In genomic region chr14:122474891-122475556, GRCm38 (mm10) we compare ENCODE assay signal across 8 mouse cellular contexts. TPM values are rescaled to one million over a fixed set of nuclear protein-coding genes. Genes with fewer than 3 reads are reported as not detected.
A peak's percentile ranks its signal among the peaks of the same experiment; 100 is the strongest.
DNase-seq lines count a peak whose midpoint lies in the region; ATAC-seq and TF ChIP-seq lines count a peak whose summit lies in the region.

Gene Zic2 (plus strand): TSS chr14:122475435.

- H3K4me3 ChIP-seq in heart, embryonic 15.5 days = peak within 1 kb of the TSS; percentile 53
- H3K4me3 ChIP-seq in intestine, embryonic 14.5 days (ENCODE audit: low read depth, low read length) = peak within 1 kb of the TSS; percentile 32
- peak within 1 kb of the TSS in 1 of 2 experiments; percentile 34; a peak in 1 of 4 replicates for H3K4me3 ChIP-seq in liver, embryonic 14.5 days (ENCODE audit: insufficient read depth in 1 of 2, low read depth in 2 of 2, low read length in 2 of 2)
- peak within 1 kb of the TSS; percentile 29 for H3K4me3 ChIP-seq in stomach, embryonic 14.5 days (ENCODE audit: low read depth, low read length)

- no peaks in the 10 kb centered on the region for H3K36me3 ChIP-seq in heart, embryonic 15.5 days
- no peaks in the 10 kb centered on the region for H3K36me3 ChIP-seq in intestine, embryonic 14.5 days (ENCODE audit: control insufficient read depth, insufficient read depth, low read length)
- H3K36me3 ChIP-seq in liver, embryonic 14.5 days (replicated peaks; ENCODE audit: control insufficient read depth, insufficient read depth, low read depth) = no peaks in the 10 kb centered on the region
- no peaks in the 10 kb centered on the region for H3K36me3 ChIP-seq in stomach, embryonic 14.5 days (ENCODE audit: control insufficient read depth, insufficient read depth, low read length)

- intact Hi-C loops in heart, postnatal 36 days (cut with DNase I) = loop anchor here (2.0 to 10.0 kb wide), 3 partner anchors 14 to 510 kb away; partner anchors contain the start of gene Tmtc4

- H3K9ac ChIP-seq in heart, embryonic 15.5 days = peak within 1 kb of the TSS; percentile 36
- H3K9ac ChIP-seq in intestine, embryonic 14.5 days (ENCODE audit: low read length) = no peak within 1 kb of the TSS
- H3K9ac ChIP-seq in liver, embryonic 14.5 days (replicated peaks) = no peak within 1 kb of the TSS
- no peak within 1 kb of the TSS for H3K9ac ChIP-seq in stomach, embryonic 14.5 days (replicated peaks; ENCODE audit: low read depth, low read length)

- peaks cover 32% of the 10 kb centered on the region for H3K4me1 ChIP-seq in heart, embryonic 15.5 days (replicated peaks)
- H3K4me1 ChIP-seq in intestine, embryonic 14.5 days (replicated peaks; ENCODE audit: control insufficient read depth, insufficient read depth, low read length) = peaks cover 14% of the 10 kb centered on the region
- no peaks in the 10 kb centered on the region for H3K4me1 ChIP-seq in liver, embryonic 14.5 days (replicated peaks; ENCODE audit: control insufficient read depth in 2 of 2, insufficient read depth in 2 of 2, low read length in 1 of 2)
- H3K4me1 ChIP-seq in stomach, embryonic 14.5 days (ENCODE audit: control insufficient read depth, insufficient read depth, low read length) = peaks cover 16% of the 10 kb centered on the region

- H3K4me2 ChIP-seq in heart, embryonic 15.5 days = peak within 1 kb of the TSS; percentile 82
- peak within 1 kb of the TSS; percentile 49 for H3K4me2 ChIP-seq in intestine, embryonic 14.5 days (ENCODE audit: low read length)
- H3K4me2 ChIP-seq in liver, embryonic 14.5 days (ENCODE audit: low read depth) = peak within 1 kb of the TSS; percentile 49
- peak within 1 kb of the TSS; percentile 52 for H3K4me2 ChIP-seq in stomach, embryonic 14.5 days (replicated peaks; ENCODE audit: low read depth, low read length)

- no peak for TF ChIP-seq CTCF in liver, embryonic 14.5 days (IDR thresholded peaks at IDR 0.05; ENCODE audit: low read depth)

- no peak for TF ChIP-seq EP300 in liver, embryonic 14.5 days (IDR thresholded peaks at IDR 0.05; ENCODE audit: low read depth)

- no peak within 1 kb of the TSS for H3K27ac ChIP-seq in heart, embryonic 15.5 days
- no peak within 1 kb of the TSS for H3K27ac ChIP-seq in intestine, embryonic 14.5 days (ENCODE audit: low read depth)
- no peak within 1 kb of the TSS for H3K27ac ChIP-seq in liver, embryonic 14.5 days
- no peak within 1 kb of the TSS for H3K27ac ChIP-seq in stomach, embryonic 14.5 days (ENCODE audit: low read length)

- DNase-seq in heart, postnatal 36 days = no peak
- peak; percentile 57 for DNase-seq in MN1 (ENCODE audit: low spot score)
- DNase-seq in embryo, embryonic 11 days = peak; percentile 88
- DNase-seq in intestine, embryonic 14.5 days (ENCODE audit: low spot score) = peak; percentile 77
- DNase-seq in liver, embryonic 14.5 days (ENCODE audit: low read depth in 3 of 3, low spot score in 3 of 3) = no peak
- no peak for DNase-seq in natural killer cell, adult 2 months (ENCODE audit: low spot score in 2 of 2)

- WGBS in heart, embryonic 15.5 days = under 1% methylated on average over 51 of the region's 73 CpGs
- 1% methylated on average over 59 of the region's 73 CpGs for WGBS in intestine, embryonic 14.5 days
- under 1% methylated on average over 44 of the region's 73 CpGs for WGBS in liver, embryonic 14.5 days (ENCODE audit: insufficient replicate concordance)
- WGBS in stomach, embryonic 14.5 days = under 1% methylated on average over 45 of the region's 73 CpGs

- H3K9me3 ChIP-seq in heart, embryonic 15.5 days (replicated peaks) = no peaks in the 10 kb centered on the region
- no peaks in the 10 kb centered on the region for H3K9me3 ChIP-seq in intestine, embryonic 14.5 days (ENCODE audit: control insufficient read depth, low read length)
- no peaks in the 10 kb centered on the region for H3K9me3 ChIP-seq in liver, embryonic 14.5 days (ENCODE audit: control insufficient read depth, low read length)
- H3K9me3 ChIP-seq in stomach, embryonic 14.5 days (ENCODE audit: control insufficient read depth, low read depth, low read length) = no peaks in the 10 kb centered on the region

- peak; percentile 44 for ATAC-seq in heart, embryonic 15.5 days (replicated peaks; ENCODE audit: insufficient number of reproducible peaks, insufficient read depth, low FRiP score, low read depth)
- ATAC-seq in intestine, embryonic 14.5 days (replicated peaks; ENCODE audit: low FRiP score, low TSS enrichment, low read depth) = peak; percentile 61
- 0 out of 2 replicates have a peak, but pooled peaks have one; percentile 15 for ATAC-seq in liver, embryonic 14.5 days (ENCODE audit: insufficient read depth)
- no peak for ATAC-seq in stomach, embryonic 14.5 days (ENCODE audit: insufficient number of reproducible peaks, insufficient read depth, low FRiP score, low read depth)

- H3K27me3 ChIP-seq in heart, embryonic 15.5 days = peaks cover 97% of the 10 kb centered on the region
- H3K27me3 ChIP-seq in intestine, embryonic 14.5 days (replicated peaks; ENCODE audit: control insufficient read depth, insufficient read depth, low read length) = peaks cover 100% of the 10 kb centered on the region
- peaks cover 99% of the 10 kb centered on the region for H3K27me3 ChIP-seq in liver, embryonic 14.5 days (ENCODE audit: control insufficient read depth, insufficient read depth, low read length)
- peaks cover 73% of the 10 kb centered on the region for H3K27me3 ChIP-seq in stomach, embryonic 14.5 days (ENCODE audit: control insufficient read depth, insufficient read depth, low read length)

RNA-seq across cellular contexts. Expression of gene Zic2, which starts in this region (rescaled TPM):
- polyA plus RNA-seq in heart, embryonic 15.5 days (2015; fragmentation: Nextera tagmentation; extraction: Ambion mirVana) = not detected in 2 replicates
- not detected for total RNA-seq in heart, postnatal 36 days (2021)
- not detected in 2 replicates for polyA plus RNA-seq in intestine, embryonic 14.5 days (2014; fragmentation: Nextera tagmentation; extraction: Ambion mirVana)
- 0.02 and 0.03 TPM in 2 replicates for polyA plus RNA-seq in liver, embryonic 14.5 days (2012; rRNA removed)
- polyA plus RNA-seq in liver, embryonic 14.5 days (2014; fragmentation: Nextera tagmentation; extraction: Ambion mirVana) = not detected in 2 replicates
- not detected in 2 replicates for polyA plus RNA-seq in stomach, embryonic 14.5 days (2014; fragmentation: Nextera tagmentation; extraction: Ambion mirVana)

Comparison
In these comparisons a context has a peak if more than half of its experiments do, and no peak if none do; other contexts are left out.
1. Peak in ATAC-seq, H3K4me3 ChIP-seq, H3K9ac ChIP-seq and H3K4me2 ChIP-seq in heart, embryonic 15.5 days; RNA of the gene not detected or under 1 TPM.
2. Peak in DNase-seq, ATAC-seq, H3K4me3 ChIP-seq and H3K4me2 ChIP-seq in intestine, embryonic 14.5 days; RNA of the gene not detected or under 1 TPM.
3. Peak in ATAC-seq and H3K4me2 ChIP-seq in liver, embryonic 14.5 days; RNA of the gene not detected or under 1 TPM.
4. DNase-seq: peak in MN1 (single experiment) and embryo, embryonic 11 days (single experiment); none in heart, postnatal 36 days (0 of 2), liver, embryonic 14.5 days (0 of 3) and natural killer cell, adult 2 months (0 of 2).
5. Peak in every context shown above with its lines, with median percentiles within 50 percentile points of each other: H3K4me2 ChIP-seq.